Mouse (Mus musculus): ENCODE data around the gene Tulp2. TPM values are rescaled to one million over a fixed set of nuclear protein-coding genes. Genes with fewer than 3 reads are reported as not detected.

Gene Tulp2
- polyA plus RNA-seq, 1 experiment from 2014 or later = 1.5 TPM

- ATAC-seq (replicated peaks; ENCODE audit: insufficient number of reproducible peaks, low FRiP score, low TSS enrichment) = peak; percentile 96
- Histone ChIP-seq H3K4me2 (peak overlapping the region; percentile 81), H3K4me3 (ENCODE audit: low read depth, low read length) (peak overlapping the region; percentile 49), H3K36me3 (ENCODE audit: control insufficient read depth, insufficient read depth, low read length) (no peaks in the 10 kb centered on the region), H3K9ac (ENCODE audit: low read depth, low read length) (peak overlapping the region; percentile 65), H3K27me3 (ENCODE audit: control insufficient read depth, insufficient read depth, low read length) (no peaks in the 10 kb centered on the region), H3K27ac (ENCODE audit: low read depth, low read length) (peak overlapping the region; percentile 82), H3K9me3 (replicated peaks; ENCODE audit: control insufficient read depth, low read length) (no peaks in the 10 kb centered on the region), H3K4me1 (ENCODE audit: control insufficient read depth, insufficient read depth, low read length) (peaks cover 21% of the 10 kb centered on the region)
- 1% methylated on average over 24 of the region's 24 CpGs for WGBS (ENCODE audit: insufficient replicate concordance)
Observed at GRCm38 (mm10) chr7:45567780-45568516, 86.3 kb downstream of the Tulp2 start.

GRCm38 (mm10) chr7:45568601-45569473 lies 87.2 kb downstream of the Tulp2 start:
- 67% methylated on average over 10 of the region's 10 CpGs for WGBS (ENCODE audit: insufficient replicate concordance)
- Histone ChIP-seq H3K9me3 (replicated peaks; ENCODE audit: control insufficient read depth, low read length) (no peaks in the 10 kb centered on the region), H3K4me3 (ENCODE audit: low read depth, low read length) (peak overlapping the region; percentile 49), H3K9ac (ENCODE audit: low read depth, low read length) (peak overlapping the region; percentile 55), H3K4me2 (peak overlapping the region; percentile 81), H3K27me3 (ENCODE audit: control insufficient read depth, insufficient read depth, low read length) (no peaks in the 10 kb centered on the region), H3K27ac (ENCODE audit: low read depth, low read length) (peak overlapping the region; percentile 82), H3K4me1 (ENCODE audit: control insufficient read depth, insufficient read depth, low read length) (peaks cover 21% of the 10 kb centered on the region), H3K36me3 (ENCODE audit: control insufficient read depth, insufficient read depth, low read length) (no peaks in the 10 kb centered on the region)
- ATAC-seq (replicated peaks; ENCODE audit: insufficient number of reproducible peaks, low FRiP score, low TSS enrichment) = 0 out of 2 replicates have a peak, but pooled peaks have one; percentile 1

GRCm38 (mm10) chr7:45570103-45570741 lies 88.5 kb downstream of the Tulp2 start, which contains the start of gene Bcat2:
TSS of gene Bcat2 (plus strand) at chr7:45570153.
- peaks cover 23% of the 10 kb centered on the region for H3K4me1 ChIP-seq (ENCODE audit: control insufficient read depth, insufficient read depth, low read length)
- H3K4me3 ChIP-seq (ENCODE audit: low read depth, low read length) = peak within 1 kb of the TSS; percentile 68
- H3K27ac ChIP-seq (ENCODE audit: low read depth, low read length) = peak within 1 kb of the TSS; percentile 82
- H3K9me3 ChIP-seq (replicated peaks; ENCODE audit: control insufficient read depth, low read length) = no peaks in the 10 kb centered on the region
- WGBS (ENCODE audit: insufficient replicate concordance) = under 1% methylated on average over 41 of the region's 42 CpGs
- peak within 1 kb of the TSS; percentile 87 for H3K9ac ChIP-seq (ENCODE audit: low read depth, low read length)
- peak; percentile 72 for ATAC-seq (replicated peaks; ENCODE audit: insufficient number of reproducible peaks, low FRiP score, low TSS enrichment)
- peak within 1 kb of the TSS; percentile 59 for H3K4me2 ChIP-seq
- no peaks in the 10 kb centered on the region for H3K27me3 ChIP-seq (ENCODE audit: control insufficient read depth, insufficient read depth, low read length)
- no peaks in the 10 kb centered on the region for H3K36me3 ChIP-seq (ENCODE audit: control insufficient read depth, insufficient read depth, low read length)

DNA sequence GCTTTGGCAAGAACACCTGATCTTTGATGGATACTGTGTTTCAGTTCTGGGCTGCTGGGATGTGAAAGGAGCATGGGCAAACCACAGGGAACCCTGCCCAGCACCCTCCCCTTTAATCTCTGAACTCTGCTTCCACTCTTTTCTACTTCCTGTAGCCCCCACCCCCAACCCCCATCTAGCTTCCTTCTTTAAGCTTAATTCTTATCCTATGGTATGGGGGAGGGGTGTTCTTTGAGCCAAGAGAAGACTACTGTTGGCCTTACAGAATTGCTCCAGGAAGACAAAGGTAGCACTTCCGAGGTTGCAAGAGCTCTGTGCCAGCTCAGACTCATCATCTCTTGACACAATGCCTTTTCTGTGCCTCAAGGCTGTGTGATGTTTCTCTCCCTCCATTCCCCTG lies 90.3 kb downstream of the Tulp2 start:
- no peak for ATAC-seq (replicated peaks; ENCODE audit: insufficient number of reproducible peaks, low FRiP score, low TSS enrichment)
- Histone ChIP-seq H3K4me2 (peak overlapping the region; percentile 59), H3K36me3 (ENCODE audit: control insufficient read depth, insufficient read depth, low read length) (peaks cover 7% of the 10 kb centered on the region), H3K27ac (ENCODE audit: low read depth, low read length) (no peak overlapping the region), H3K9me3 (replicated peaks; ENCODE audit: control insufficient read depth, low read length) (no peaks in the 10 kb centered on the region), H3K9ac (ENCODE audit: low read depth, low read length) (no peak overlapping the region), H3K27me3 (ENCODE audit: control insufficient read depth, insufficient read depth, low read length) (no peaks in the 10 kb centered on the region), H3K4me3 (ENCODE audit: low read depth, low read length) (no peak overlapping the region), H3K4me1 (ENCODE audit: control insufficient read depth, insufficient read depth, low read length) (peaks cover 23% of the 10 kb centered on the region)
- 37% methylated on average over 1 of the region's 1 CpGs for WGBS (ENCODE audit: insufficient replicate concordance)

Small RNA genes within 50 kb of the gene (microRNA-seq; reads per million reads assigned to microRNA genes)
- 0.95 reads per million, percentile 12 among the genes with 10 or more reads in this experiment for gene Gm22133 (ENCODE audit: borderline number of aligned reads)

Other genes starting within 250 kb of the Tulp2 start
- 2.1 and 2.2 TPM in 2 replicates for gene Cd37, start 242.8 kb upstream of the Tulp2 start, polyA plus RNA-seq (2014; fragmentation: Nextera tagmentation; extraction: Ambion mirVana)
- 0.32 and 0.47 TPM in 2 replicates for gene Slc6a16, start 240.8 kb upstream of the Tulp2 start, polyA plus RNA-seq (2014; fragmentation: Nextera tagmentation; extraction: Ambion mirVana)
- not detected in 2 replicates for gene Slc6a21, start 204.4 kb upstream of the Tulp2 start, polyA plus RNA-seq (2014; fragmentation: Nextera tagmentation; extraction: Ambion mirVana)
- gene Trpm4, start 148.1 kb upstream of the Tulp2 start, polyA plus RNA-seq (2014; fragmentation: Nextera tagmentation; extraction: Ambion mirVana) = 7.0 and 9.8 TPM in 2 replicates
- gene Hrc, start 146.6 kb upstream of the Tulp2 start, polyA plus RNA-seq (2014; fragmentation: Nextera tagmentation; extraction: Ambion mirVana) = 24.3 and 30.1 TPM in 2 replicates
- 2.0 and 3.7 TPM in 2 replicates for gene Ppfia3, start 114.9 kb upstream of the Tulp2 start, polyA plus RNA-seq (2014; fragmentation: Nextera tagmentation; extraction: Ambion mirVana)
- 1.6 and 1.7 TPM in 2 replicates for gene Lin7b, start 111.3 kb upstream of the Tulp2 start, polyA plus RNA-seq (2014; fragmentation: Nextera tagmentation; extraction: Ambion mirVana)
- 51.6 and 72.0 TPM in 2 replicates for gene Snrnp70, start 86.1 kb upstream of the Tulp2 start, polyA plus RNA-seq (2014; fragmentation: Nextera tagmentation; extraction: Ambion mirVana)
- 0.37 and 0.45 TPM in 2 replicates for gene Kcna7, start 76.2 kb upstream of the Tulp2 start, polyA plus RNA-seq (2014; fragmentation: Nextera tagmentation; extraction: Ambion mirVana)
- gene Ntf5, start 68.2 kb upstream of the Tulp2 start, polyA plus RNA-seq (2014; fragmentation: Nextera tagmentation; extraction: Ambion mirVana) = 3.2 TPM in 2 replicates
- gene Lhb, start 61.1 kb upstream of the Tulp2 start, polyA plus RNA-seq (2014; fragmentation: Nextera tagmentation; extraction: Ambion mirVana) = 0.33 and 0.46 TPM in 2 replicates
- gene Gys1, start 47.0 kb upstream of the Tulp2 start, polyA plus RNA-seq (2014; fragmentation: Nextera tagmentation; extraction: Ambion mirVana) = 99.1 and 106 TPM in 2 replicates
- gene Ruvbl2, start 43.8 kb upstream of the Tulp2 start, polyA plus RNA-seq (2014; fragmentation: Nextera tagmentation; extraction: Ambion mirVana) = 98.2 and 104 TPM in 2 replicates
- 4,030 and 4,320 TPM in 2 replicates for gene Ftl1, start 22.0 kb upstream of the Tulp2 start, polyA plus RNA-seq (2014; fragmentation: Nextera tagmentation; extraction: Ambion mirVana)
- 91.3 and 146 TPM in 2 replicates for gene Bax, start 15.0 kb upstream of the Tulp2 start, polyA plus RNA-seq (2014; fragmentation: Nextera tagmentation; extraction: Ambion mirVana)
- not detected in 2 replicates for gene Gm45808, start 4.9 kb downstream of the Tulp2 start, polyA plus RNA-seq (2014; fragmentation: Nextera tagmentation; extraction: Ambion mirVana)
- 4.6 and 4.9 TPM in 2 replicates for gene Dhdh, start 6.9 kb downstream of the Tulp2 start, polyA plus RNA-seq (2014; fragmentation: Nextera tagmentation; extraction: Ambion mirVana)
- gene Nucb1, start 28.5 kb downstream of the Tulp2 start, polyA plus RNA-seq (2014; fragmentation: Nextera tagmentation; extraction: Ambion mirVana) = 165 and 186 TPM in 2 replicates
- 28.5 and 28.8 TPM in 2 replicates for gene Ppp1r15a, start 44.4 kb downstream of the Tulp2 start, polyA plus RNA-seq (2014; fragmentation: Nextera tagmentation; extraction: Ambion mirVana)
- gene Plekha4, start 44.5 kb downstream of the Tulp2 start, polyA plus RNA-seq (2014; fragmentation: Nextera tagmentation; extraction: Ambion mirVana) = 1.1 TPM in 2 replicates
- gene Hsd17b14, start 73.0 kb downstream of the Tulp2 start, polyA plus RNA-seq (2014; fragmentation: Nextera tagmentation; extraction: Ambion mirVana) = 0.31 and 1.5 TPM in 2 replicates
- 69.1 and 73.2 TPM in 2 replicates for gene Bcat2, start 88.3 kb downstream of the Tulp2 start, polyA plus RNA-seq (2014; fragmentation: Nextera tagmentation; extraction: Ambion mirVana)
- gene Fgf21, start 133.6 kb downstream of the Tulp2 start, polyA plus RNA-seq (2014; fragmentation: Nextera tagmentation; extraction: Ambion mirVana) = not detected in 2 replicates
- not detected in 2 replicates for gene Fut1, start 135.4 kb downstream of the Tulp2 start, polyA plus RNA-seq (2014; fragmentation: Nextera tagmentation; extraction: Ambion mirVana)
- gene Izumo1, start 139.9 kb downstream of the Tulp2 start, polyA plus RNA-seq (2014; fragmentation: Nextera tagmentation; extraction: Ambion mirVana) = 0.34 and 0.35 TPM in 2 replicates
- 13.9 and 14.5 TPM in 2 replicates for gene Rasip1, start 145.6 kb downstream of the Tulp2 start, polyA plus RNA-seq (2014; fragmentation: Nextera tagmentation; extraction: Ambion mirVana)
- 3.4 and 4.0 TPM in 2 replicates for gene Mamstr, start 158.1 kb downstream of the Tulp2 start, polyA plus RNA-seq (2014; fragmentation: Nextera tagmentation; extraction: Ambion mirVana)
- gene Fut2, start 184.5 kb downstream of the Tulp2 start, polyA plus RNA-seq (2014; fragmentation: Nextera tagmentation; extraction: Ambion mirVana) = 0.56 and 1.0 TPM in 2 replicates
- gene Ntn5, start 202.1 kb downstream of the Tulp2 start, polyA plus RNA-seq (2014; fragmentation: Nextera tagmentation; extraction: Ambion mirVana) = not detected in 2 replicates
- gene Sec1, start 212.5 kb downstream of the Tulp2 start, polyA plus RNA-seq (2014; fragmentation: Nextera tagmentation; extraction: Ambion mirVana) = 0.24 and 0.99 TPM in 2 replicates
- 3.3 and 5.5 TPM in 2 replicates for gene Car11, start 218.0 kb downstream of the Tulp2 start, polyA plus RNA-seq (2014; fragmentation: Nextera tagmentation; extraction: Ambion mirVana)
- 3.3 and 3.5 TPM in 2 replicates for gene Dbp, start 223.2 kb downstream of the Tulp2 start, polyA plus RNA-seq (2014; fragmentation: Nextera tagmentation; extraction: Ambion mirVana)
- 764 and 836 TPM in 2 replicates for gene Rpl18, start 233.6 kb downstream of the Tulp2 start, polyA plus RNA-seq (2014; fragmentation: Nextera tagmentation; extraction: Ambion mirVana)
- gene Sphk2, start 236.1 kb downstream of the Tulp2 start, polyA plus RNA-seq (2014; fragmentation: Nextera tagmentation; extraction: Ambion mirVana) = 13.2 and 17.3 TPM in 2 replicates
- 0.58 and 0.67 TPM in 2 replicates for gene Fam83e, start 239.3 kb downstream of the Tulp2 start, polyA plus RNA-seq (2014; fragmentation: Nextera tagmentation; extraction: Ambion mirVana)
- not detected in 2 replicates for gene Spaca4, start 243.9 kb downstream of the Tulp2 start, polyA plus RNA-seq (2014; fragmentation: Nextera tagmentation; extraction: Ambion mirVana)

All from heart, embryonic 11.5 days (tissue).